Mouse (Mus musculus) heart, embryonic 10.5 days (tissue): ENCODE data around the gene Tas2r129. TPM values are rescaled to one million over a fixed set of nuclear protein-coding genes. Genes with fewer than 3 reads are reported as not detected.
"Not testable (repeated sequence)": the region's sequence is repeated elsewhere in the genome, so short reads cannot be mapped to it uniquely, and the experiment has no call there.

Experiments
- DNase-seq: peaks from one replicate; pipeline ENCODE4 v3.0.0-alpha.2; 2017; ENCODE audit warnings: low spot score
- H3K27ac ChIP-seq: fragments of 300-500 bp; sonication (generic); 2 replicates; pipeline ENCODE4 v1.5.1; 2016; ENCODE audit warnings: mild to moderate bottlenecking
- H3K27me3 ChIP-seq: fragments of 300-500 bp; sonication (generic); 2 replicates; pipeline ENCODE4 v1.6.1; 2016; ENCODE audit warnings: mild to moderate bottlenecking; ENCODE audit not compliant: poor library complexity, insufficient read depth, severe bottlenecking
- H3K36me3 ChIP-seq: fragments of 300-500 bp; sonication (generic); 2 replicates; pipeline ENCODE4 v1.6.1; 2016; ENCODE audit warnings: mild to moderate bottlenecking, moderate library complexity
- H3K4me1 ChIP-seq: fragments of 300-500 bp; sonication (generic); 2 replicates; pipeline ENCODE4 v1.6.1; 2016; ENCODE audit warnings: mild to moderate bottlenecking
- H3K4me3 ChIP-seq: fragments of 300-500 bp; sonication (generic); 2 replicates; pipeline ENCODE4 v1.5.1; 2016; ENCODE audit warnings: mild to moderate bottlenecking, moderate library complexity
- H3K9me3 ChIP-seq: fragments of 300-500 bp; sonication (generic); 2 replicates; pipeline ENCODE4 v1.6.1; 2016; ENCODE audit warnings: mild to moderate bottlenecking, moderate library complexity
- WGBS: fragments of 180-500 bp; shearing (Covaris S2); methylation state at CpG from one replicate; pipeline ENCODE4 v1.1.7; 2016; 5-methylcytosine and 5-hydroxymethylcytosine counted together
- polyA plus RNA-seq: library from polyadenylated mRNA; unstranded; fragments of >200 nt; fragmentation: Nextera tagmentation; extraction: Ambion mirVana; gene quantifications from 2 replicates; pipeline ENCODE4 v1.2.1, GENCODE M21; 2016

The Tas2r129 gene
- not detected in 2 replicates for polyA plus RNA-seq

DNA sequence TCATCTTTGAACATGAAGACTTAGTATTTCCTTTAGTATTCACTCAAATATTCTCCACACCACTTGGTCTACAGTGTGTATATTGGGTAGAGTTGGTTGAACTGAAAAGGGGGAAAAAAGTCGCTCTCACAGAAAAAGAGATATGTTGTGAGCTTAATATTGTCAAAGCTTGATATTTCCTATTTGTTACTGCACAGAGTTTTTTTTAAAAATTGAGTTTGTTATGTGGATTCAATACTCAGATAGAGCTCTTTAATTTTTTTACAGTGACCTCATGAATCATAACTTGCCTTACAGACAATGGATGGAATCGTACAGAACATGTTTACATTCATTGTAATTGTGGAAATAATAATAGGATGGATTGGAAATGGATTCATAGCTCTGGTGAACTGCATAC lies at the start of gene Tas2r129:
TSS of gene Tas2r129 (plus strand) at position 301 of the 400 bp plus-strand sequence.
- 80% methylated on average over 2 of the region's 2 CpGs for WGBS
- Histone ChIP-seq H3K27ac (no peak within 1 kb of the TSS), H3K4me3 (no peak within 1 kb of the TSS), H3K27me3 (no peaks in the 10 kb centered on the region), H3K9me3 (no peaks in the 10 kb centered on the region), H3K36me3 (no peaks in the 10 kb centered on the region), H3K4me1 (no peaks in the 10 kb centered on the region)
- no peak for DNase-seq

DNA sequence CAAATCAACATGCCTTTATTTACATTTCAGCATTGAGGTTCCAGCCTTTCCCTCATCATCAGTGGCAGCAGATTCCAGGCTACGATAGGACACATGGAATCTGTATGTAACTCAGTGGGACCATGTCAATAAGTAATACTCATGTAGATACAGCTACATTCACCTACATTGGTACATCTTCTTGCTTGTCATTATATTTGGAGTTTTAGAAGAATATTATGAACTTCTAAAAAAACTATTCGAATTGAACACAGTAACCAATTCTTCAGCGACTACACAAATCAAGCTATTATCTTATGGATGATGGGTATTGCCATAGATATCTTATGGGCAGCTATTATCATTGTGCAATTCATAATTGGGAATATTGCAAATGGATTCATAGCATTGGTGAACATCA lies 41.6 kb upstream of the Tas2r129 start, which contains the start of gene Tas2r125:
TSS of gene Tas2r125 (plus strand) at position 301 of the 400 bp plus-strand sequence.
- DNase-seq = no peak
- no peaks in the 10 kb centered on the region for H3K27me3 ChIP-seq
- H3K4me1 ChIP-seq = no peaks in the 10 kb centered on the region
- WGBS = 81% methylated on average over 3 of the region's 3 CpGs
- no peak within 1 kb of the TSS for H3K27ac ChIP-seq
- H3K9me3 ChIP-seq = no peaks in the 10 kb centered on the region
- no peak within 1 kb of the TSS for H3K4me3 ChIP-seq
- no peaks in the 10 kb centered on the region for H3K36me3 ChIP-seq

DNA sequence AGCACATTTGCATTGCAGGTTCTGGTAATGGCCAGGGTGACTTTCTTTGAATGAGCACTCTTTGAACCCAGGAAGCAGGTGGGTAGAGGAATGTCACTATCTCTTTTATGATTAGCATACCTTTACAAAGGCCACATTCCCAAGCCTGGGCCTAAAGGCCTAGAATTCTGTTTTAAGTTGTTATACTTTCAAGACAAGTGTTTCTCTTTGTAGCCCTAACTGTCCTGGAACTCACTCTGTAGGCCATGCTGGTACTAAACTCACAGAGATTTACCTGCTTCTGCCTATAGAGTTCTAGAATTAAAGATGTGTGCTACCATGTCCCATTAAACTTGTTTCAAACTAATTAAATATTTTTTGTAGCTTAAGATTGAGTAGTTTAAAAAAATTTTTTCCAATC lies 9.5 kb upstream of the Tas2r129 start:
- not testable (repeated sequence) for H3K27me3 ChIP-seq, H3K27ac ChIP-seq, DNase-seq, H3K4me3 ChIP-seq, H3K4me1 ChIP-seq, H3K36me3 ChIP-seq, H3K9me3 ChIP-seq

DNA sequence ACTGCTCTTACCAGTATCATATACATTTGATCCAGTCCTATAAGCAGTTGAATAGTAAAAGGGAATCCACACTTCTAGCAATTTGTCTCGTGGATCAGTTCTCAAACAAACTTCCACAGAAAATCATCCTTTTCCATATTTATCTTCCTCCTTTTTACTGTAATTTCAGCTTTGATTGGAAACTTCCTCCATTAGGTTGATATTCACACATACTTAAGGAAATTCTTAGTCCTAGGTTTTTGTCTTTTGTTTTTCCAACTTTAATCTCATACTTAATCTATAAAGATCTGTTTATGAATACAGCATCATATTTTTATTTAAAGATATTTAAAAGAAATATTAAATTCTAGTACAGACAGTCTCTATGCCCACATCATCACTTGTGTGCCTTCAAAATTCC lies 6.9 kb downstream of the Tas2r129 start, which contains the start of gene Tas2r131:
TSS of gene Tas2r131 (minus strand) at position 101 of the 400 bp plus-strand sequence.
- Histone ChIP-seq H3K4me3 (no peak within 1 kb of the TSS), H3K36me3 (no peaks in the 10 kb centered on the region), H3K27me3 (no peaks in the 10 kb centered on the region), H3K9me3 (no peaks in the 10 kb centered on the region), H3K27ac (no peak within 1 kb of the TSS), H3K4me1 (no peaks in the 10 kb centered on the region)
- DNase-seq = no peak
- 63% methylated on average over 1 of the region's 1 CpGs for WGBS

DNA sequence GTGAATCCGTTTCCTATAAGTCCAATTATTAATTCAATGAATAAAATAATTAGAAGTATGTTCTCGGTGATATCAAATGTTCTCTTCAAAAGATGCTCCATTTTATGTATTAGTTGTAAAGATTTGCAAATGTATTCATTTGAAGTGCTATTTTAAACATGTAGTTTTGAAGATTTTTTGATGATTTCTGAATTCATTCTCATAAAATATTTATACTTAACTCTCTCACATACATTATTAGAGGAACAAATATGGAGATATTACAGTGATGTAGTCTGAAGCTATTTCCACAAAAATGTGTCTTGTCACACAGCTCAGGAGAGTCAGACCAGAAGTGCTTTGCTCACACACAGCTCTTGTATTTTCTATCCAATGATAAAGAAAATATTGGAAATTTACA lies 30.0 kb downstream of the Tas2r129 start, which contains the start of gene Tas2r109:
TSS of gene Tas2r109 (minus strand) at position 101 of the 400 bp plus-strand sequence.
- Histone ChIP-seq H3K27me3 (no peaks in the 10 kb centered on the region), H3K4me1 (peaks cover 3% of the 10 kb centered on the region; the same call in 1 of the 2 replicates), H3K27ac (no peak within 1 kb of the TSS), H3K36me3 (no peaks in the 10 kb centered on the region), H3K9me3 (no peaks in the 10 kb centered on the region), H3K4me3 (no peak within 1 kb of the TSS)
- 82% methylated on average over 2 of the region's 2 CpGs for WGBS
- DNase-seq = no peak

Other genes starting within 250 kb of the Tas2r129 start
- not detected in 2 replicates for gene Tas2r122, start 239.2 kb upstream of the Tas2r129 start, polyA plus RNA-seq
- gene Tas2r115, start 213.1 kb upstream of the Tas2r129 start, polyA plus RNA-seq = not detected in 2 replicates
- not detected in 2 replicates for gene Tas2r124, start 196.4 kb upstream of the Tas2r129 start, polyA plus RNA-seq
- gene Tas2r102, start 189.0 kb upstream of the Tas2r129 start, polyA plus RNA-seq = not detected in 2 replicates
- gene Tas2r136, start 172.9 kb upstream of the Tas2r129 start, polyA plus RNA-seq = not detected in 2 replicates
- not detected in 2 replicates for gene Tas2r117, start 148.3 kb upstream of the Tas2r129 start, polyA plus RNA-seq
- gene Tas2r123, start 104.0 kb upstream of the Tas2r129 start, polyA plus RNA-seq = not detected in 2 replicates
- not detected in 2 replicates for gene Tas2r116, start 95.7 kb upstream of the Tas2r129 start, polyA plus RNA-seq
- not detected in 2 replicates for gene Tas2r110, start 83.1 kb upstream of the Tas2r129 start, polyA plus RNA-seq
- gene Tas2r113, start 58.1 kb upstream of the Tas2r129 start, polyA plus RNA-seq = not detected in 2 replicates
- not detected in 2 replicates for gene Tas2r125, start 41.5 kb upstream of the Tas2r129 start, polyA plus RNA-seq
- gene Tas2r131, start 6.8 kb downstream of the Tas2r129 start, polyA plus RNA-seq = not detected in 2 replicates
- gene Tas2r109, start 29.9 kb downstream of the Tas2r129 start, polyA plus RNA-seq = not detected in 2 replicates
- gene Tas2r103, start 86.0 kb downstream of the Tas2r129 start, polyA plus RNA-seq = not detected in 2 replicates
- gene Tas2r140, start 104.7 kb downstream of the Tas2r129 start, polyA plus RNA-seq = not detected in 2 replicates
- 48.1 and 60.1 TPM in 2 replicates for gene Smim10l1, start 153.8 kb downstream of the Tas2r129 start, polyA plus RNA-seq